Mouse (Mus musculus): ENCODE data around the gene Pigl.

GRCm38 (mm10) chr11:62408848-62409247 is 49.4 kb upstream of the Pigl start:
- TF ChIP-seq CTCF (IDR thresholded peaks at IDR 0.05; ENCODE audit: low read depth) (no peak), EP300 (optimal IDR thresholded peaks at IDR 0.05) (no peak)
